Mouse (Mus musculus) hindbrain, embryonic 16.5 days (tissue): ENCODE measurements around the gene Lgr4. TPM values are rescaled to one million over a fixed set of nuclear protein-coding genes. Genes with fewer than 3 reads are reported as not detected.

Experiments used
- ATAC-seq: fragments of 200-750 bp; cut with Nextera tagmentation; 2 replicates; pipeline ENCODE4 v1.8.0; 2017; ENCODE audit warnings: moderate TSS enrichment, moderate library complexity
- H3K27ac ChIP-seq: fragments of 300-500 bp; sonication (generic); 2 replicates; pipeline ENCODE4 v1.5.1; 2014; ENCODE audit warnings: low read depth, mild to moderate bottlenecking, control low read depth, low read length, moderate library complexity
- H3K27me3 ChIP-seq: fragments of 300-500 bp; sonication (generic); replicated peaks from 2 replicates; pipeline ENCODE4 v1.6.1; 2014; ENCODE audit warnings: low read length; ENCODE audit not compliant: control insufficient read depth, insufficient read depth
- H3K36me3 ChIP-seq: fragments of 300-500 bp; sonication (generic); 2 replicates; pipeline ENCODE4 v1.6.1; 2014; ENCODE audit warnings: mild to moderate bottlenecking, low read length, moderate library complexity, mixed read lengths; ENCODE audit not compliant: control insufficient read depth, insufficient read depth
- H3K4me1 ChIP-seq: fragments of 300-500 bp; sonication (generic); 2 replicates; pipeline ENCODE4 v1.6.1; 2014; ENCODE audit warnings: low read depth, low read length; ENCODE audit not compliant: control insufficient read depth, insufficient read depth
- H3K4me2 ChIP-seq: fragments of 300-500 bp; sonication (generic); 2 replicates; pipeline ENCODE4 v1.6.1; 2014; ENCODE audit warnings: mild to moderate bottlenecking, low read length, control low read depth, moderate library complexity
- H3K4me3 ChIP-seq: fragments of 300-500 bp; sonication (generic); 2 replicates; pipeline ENCODE4 v1.5.1; 2014; ENCODE audit warnings: mild to moderate bottlenecking, low read length, control low read depth, moderate library complexity
- H3K9ac ChIP-seq: fragments of 300-500 bp; sonication (generic); 2 replicates; pipeline ENCODE4 v1.6.1; 2014; ENCODE audit warnings: low read depth, mild to moderate bottlenecking, control low read depth, low read length, moderate library complexity
- H3K9me3 ChIP-seq: fragments of 300-500 bp; sonication (generic); 2 replicates; pipeline ENCODE4 v1.6.1; 2014; ENCODE audit warnings: mild to moderate bottlenecking, low read length, moderate library complexity; ENCODE audit not compliant: control insufficient read depth
- WGBS: fragments of 180-500 bp; shearing (Covaris S2); extraction: QIAGEN DNeasy Blood & Tissue Kit; methylation state at CpG from one replicate; pipeline ENCODE4 v1.1.7; 2014; 5-methylcytosine and 5-hydroxymethylcytosine counted together
- polyA plus RNA-seq: library from polyadenylated mRNA; unstranded; fragments of >200 nt; fragmentation: Nextera tagmentation; extraction: Ambion mirVana; gene quantifications from 2 replicates; pipeline ENCODE4 v1.2.1, GENCODE M21; 2015

Lgr4 gene
- polyA plus RNA-seq, 1 experiment from 2014 or later: 7.0 TPM

GRCm38 (mm10) chr2:109927876-109928275 lies 10.4 kb downstream of the Lgr4 start:
- Histone ChIP-seq H3K36me3 (no peaks in the 10 kb centered on the region), H3K4me3 (no peak overlapping the region), H3K27me3 (no peaks in the 10 kb centered on the region), H3K27ac (no peak overlapping the region), H3K9me3 (no peaks in the 10 kb centered on the region), H3K9ac (no peak overlapping the region), H3K4me2 (no peak overlapping the region), H3K4me1 (no peaks in the 10 kb centered on the region; the same call in 1 of the 2 replicates)
- peak; percentile 5; the same call in 1 of the 2 replicates for ATAC-seq

- no peak overlapping the region for H3K9ac ChIP-seq
- H3K27ac ChIP-seq: no peak overlapping the region
- H3K36me3 ChIP-seq: no peaks in the 10 kb centered on the region
- WGBS: 61% methylated on average over 4 of the region's 4 CpGs
- no peaks in the 10 kb centered on the region for H3K27me3 ChIP-seq
- no peak overlapping the region for H3K4me3 ChIP-seq
- H3K4me1 ChIP-seq: no peaks in the 10 kb centered on the region; the same call in 1 of the 2 replicates
- ATAC-seq: peak; percentile 40; the same call in 1 of the 2 replicates
- H3K9me3 ChIP-seq: no peaks in the 10 kb centered on the region
- no peak overlapping the region for H3K4me2 ChIP-seq
These were observed 11.3 kb downstream of the Lgr4 start for GRCm38 (mm10) chr2:109928791-109929190.

- Histone ChIP-seq H3K9ac (no peak overlapping the region), H3K27me3 (no peaks in the 10 kb centered on the region), H3K36me3 (no peaks in the 10 kb centered on the region), H3K4me3 (no peak overlapping the region), H3K4me1 (no peaks in the 10 kb centered on the region; the same call in 1 of the 2 replicates), H3K4me2 (no peak overlapping the region), H3K27ac (no peak overlapping the region), H3K9me3 (no peaks in the 10 kb centered on the region)
- ATAC-seq: no peak
- WGBS: 65% methylated on average over 3 of the region's 3 CpGs
These were observed 11.8 kb downstream of the Lgr4 start for GRCm38 (mm10) chr2:109929256-109929655.

DNA sequence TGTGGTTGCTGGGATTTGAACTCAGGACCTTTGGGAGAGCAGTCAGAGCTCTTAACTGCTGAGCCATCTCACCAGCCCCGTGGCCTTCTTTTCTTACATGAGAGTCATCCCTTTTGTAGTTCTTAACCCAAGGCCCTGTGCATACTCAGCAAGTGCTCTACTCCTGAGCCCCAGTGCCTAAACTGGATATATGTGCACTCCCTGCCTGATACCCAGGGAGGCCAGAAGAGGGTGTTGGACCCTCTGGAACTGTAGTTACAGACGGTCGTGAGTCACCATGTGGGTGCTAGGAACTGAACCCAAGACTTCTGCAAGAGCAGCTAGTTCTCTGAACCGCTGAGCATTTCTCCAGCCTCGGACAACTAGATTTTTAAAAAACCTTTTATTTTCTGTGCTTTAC lies 12.9 kb downstream of the Lgr4 start:
- Histone ChIP-seq H3K9me3 (no peaks in the 10 kb centered on the region), H3K4me1 (no peaks in the 10 kb centered on the region; the same call in 1 of the 2 replicates), H3K27me3 (no peaks in the 10 kb centered on the region), H3K4me2 (no peak overlapping the region), H3K9ac (no peak overlapping the region), H3K27ac (no peak overlapping the region), H3K36me3 (no peaks in the 10 kb centered on the region), H3K4me3 (no peak overlapping the region)
- ATAC-seq: no peak
- WGBS: 92% methylated on average over 5 of the region's 5 CpGs

- Histone ChIP-seq H3K4me2 (no peak overlapping the region), H3K27me3 (no peaks in the 10 kb centered on the region), H3K4me3 (no peak overlapping the region), H3K4me1 (no peaks in the 10 kb centered on the region; the same call in 1 of the 2 replicates), H3K36me3 (no peaks in the 10 kb centered on the region), H3K9ac (no peak overlapping the region), H3K27ac (no peak overlapping the region), H3K9me3 (no peaks in the 10 kb centered on the region)
- whole genome bisulfite sequencing: 92% methylated on average over 4 of the region's 4 CpGs
- ATAC-seq: no peak
These were observed 13.3 kb downstream of the Lgr4 start for GRCm38 (mm10) chr2:109930771-109931170.

- Histone ChIP-seq H3K27me3 (no peaks in the 10 kb centered on the region), H3K4me1 (no peaks in the 10 kb centered on the region; the same call in 1 of the 2 replicates), H3K9me3 (no peaks in the 10 kb centered on the region), H3K36me3 (no peaks in the 10 kb centered on the region), H3K4me3 (no peak overlapping the region), H3K9ac (0 out of 2 replicates have a peak overlapping the region, but pooled peaks have one; percentile 22), H3K4me2 (no peak overlapping the region; the same call in 1 of the 2 replicates), H3K27ac (no peak overlapping the region)
- 49% methylated on average over 13 of the region's 13 CpGs for WGBS
- ATAC-seq: no peak
These were observed 14.7 kb downstream of the Lgr4 start for GRCm38 (mm10) chr2:109931978-109932780.

DNA sequence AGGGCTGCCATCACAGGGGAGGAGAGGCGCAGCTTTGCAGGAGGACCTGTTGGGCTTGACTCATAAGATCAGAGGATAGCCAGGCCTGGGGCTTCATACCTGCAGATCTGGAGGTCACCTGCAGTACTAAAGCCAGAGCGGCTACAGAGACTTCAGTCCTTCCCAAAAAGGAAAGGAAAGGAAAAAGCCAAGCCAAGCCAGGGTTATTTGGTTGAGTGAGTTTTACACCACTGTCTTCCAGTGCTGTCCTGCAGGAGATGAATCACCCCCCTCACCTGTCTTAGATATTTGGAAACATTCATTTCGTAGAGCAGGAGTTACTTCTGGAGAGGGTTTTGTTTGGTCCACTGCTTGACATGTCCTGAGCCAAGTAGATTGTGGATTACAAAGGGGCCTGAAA lies 15.7 kb downstream of the Lgr4 start:
- Histone ChIP-seq H3K9ac (no peak overlapping the region), H3K27me3 (no peaks in the 10 kb centered on the region), H3K27ac (no peak overlapping the region), H3K4me3 (no peak overlapping the region), H3K4me1 (no peaks in the 10 kb centered on the region; the same call in 1 of the 2 replicates), H3K36me3 (no peaks in the 10 kb centered on the region), H3K9me3 (no peaks in the 10 kb centered on the region), H3K4me2 (no peak overlapping the region)
- ATAC-seq: no peak
- WGBS: 79% methylated on average over 3 of the region's 3 CpGs

DNA sequence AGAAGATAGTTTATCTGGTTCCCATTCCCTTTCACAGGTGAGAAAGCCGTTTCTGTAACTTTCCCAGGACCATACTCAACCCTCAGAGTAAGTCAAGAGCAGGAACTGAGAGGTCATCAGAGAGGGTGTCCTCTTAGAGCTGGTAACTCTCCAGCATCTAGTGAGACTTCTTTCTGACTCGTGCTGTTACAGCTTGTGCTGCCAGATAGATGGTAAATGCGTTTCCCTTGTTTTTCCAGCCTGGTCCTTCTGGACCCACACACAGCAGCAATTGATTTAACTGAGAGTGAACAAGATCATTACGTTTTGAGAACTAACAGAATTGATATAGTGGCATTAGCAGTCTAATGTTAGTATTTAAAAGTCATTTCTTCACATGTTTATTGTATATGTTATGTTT lies 16.6 kb downstream of the Lgr4 start:
- Histone ChIP-seq H3K36me3 (no peaks in the 10 kb centered on the region), H3K27me3 (no peaks in the 10 kb centered on the region), H3K9ac (no peak overlapping the region), H3K4me1 (no peaks in the 10 kb centered on the region; the same call in 1 of the 2 replicates), H3K4me2 (no peak overlapping the region), H3K9me3 (no peaks in the 10 kb centered on the region), H3K27ac (no peak overlapping the region), H3K4me3 (no peak overlapping the region)
- ATAC-seq: no peak
- 65% methylated on average over 4 of the region's 4 CpGs for WGBS

GRCm38 (mm10) chr2:109935194-109935593 lies 17.7 kb downstream of the Lgr4 start:
- no peaks in the 10 kb centered on the region for H3K27me3 ChIP-seq

More at GRCm38 (mm10) chr2:109935194-109935593, 17.7 kb downstream of the Lgr4 start:
- WGBS: 89% methylated on average over 3 of the region's 3 CpGs
- no peak overlapping the region for H3K4me2 ChIP-seq
- no peak for ATAC-seq
- H3K9ac ChIP-seq: no peak overlapping the region
- no peak overlapping the region for H3K4me3 ChIP-seq
- no peaks in the 10 kb centered on the region; the same call in 1 of the 2 replicates for H3K4me1 ChIP-seq
- no peak overlapping the region for H3K27ac ChIP-seq
- H3K9me3 ChIP-seq: no peaks in the 10 kb centered on the region
- H3K36me3 ChIP-seq: no peaks in the 10 kb centered on the region
